Mouse (Mus musculus): ENCODE data around the gene Rchy1. TPM values are rescaled to one million over a fixed set of nuclear protein-coding genes. Genes with fewer than 3 reads are reported as not detected.
"Not testable (repeated sequence)": the region's sequence is repeated elsewhere in the genome, so short reads cannot be mapped to it uniquely, and the experiment has no call there.

Gene Rchy1
- polyA plus RNA-seq, 1 experiment = 48.8 TPM

DNA sequence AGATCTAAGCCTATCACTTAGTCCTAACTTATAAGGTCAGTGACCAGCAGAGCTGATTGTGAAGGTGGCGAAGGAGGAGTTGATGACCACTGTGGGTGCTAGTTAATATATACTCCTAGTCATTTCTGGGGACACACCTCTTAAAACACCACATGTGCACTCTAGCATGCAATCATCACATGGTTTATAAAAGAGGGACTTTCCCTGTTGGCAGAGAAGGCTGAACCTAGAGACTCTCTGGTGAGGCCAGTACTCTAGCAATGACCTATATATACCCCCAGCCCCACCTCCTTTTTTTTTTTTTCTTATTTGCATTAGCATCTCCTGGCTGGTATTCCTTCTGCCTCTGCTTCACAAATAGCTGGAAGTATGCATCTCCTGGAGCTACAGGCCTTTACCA, 1.5 kb downstream of the Rchy1 start:
- peaks cover 18% of the 10 kb centered on the region for H3K4me1 ChIP-seq (ENCODE audit: control insufficient read depth, insufficient read depth, low read length)
- peak overlapping the region; percentile 93 for H3K27ac ChIP-seq (ENCODE audit: insufficient read depth, low read depth, low read length)
- TF ChIP-seq POLR2A (IDR thresholded peaks at IDR 0.05; ENCODE audit: borderline replicate concordance, low read depth, low read length) (no peak), CTCF (IDR thresholded peaks at IDR 0.05; ENCODE audit: low read depth, low read length) (no peak)
- H3K4me3 ChIP-seq (ENCODE audit: insufficient read depth, low read length) = peak overlapping the region; percentile 81

- H3K4me1 ChIP-seq (ENCODE audit: control insufficient read depth, insufficient read depth, low read length) = peaks cover 18% of the 10 kb centered on the region
- peak overlapping the region; percentile 54 for H3K4me3 ChIP-seq (ENCODE audit: insufficient read depth, low read length)
- TF ChIP-seq POLR2A (IDR thresholded peaks at IDR 0.05; ENCODE audit: borderline replicate concordance, low read depth, low read length) (no peak), CTCF (IDR thresholded peaks at IDR 0.05; ENCODE audit: low read depth, low read length) (no peak)
- peak overlapping the region; percentile 93 for H3K27ac ChIP-seq (ENCODE audit: insufficient read depth, low read depth, low read length)
Observed at GRCm38 (mm10) chr5:91960606-91961254, 2.1 kb downstream of the Rchy1 start.

DNA sequence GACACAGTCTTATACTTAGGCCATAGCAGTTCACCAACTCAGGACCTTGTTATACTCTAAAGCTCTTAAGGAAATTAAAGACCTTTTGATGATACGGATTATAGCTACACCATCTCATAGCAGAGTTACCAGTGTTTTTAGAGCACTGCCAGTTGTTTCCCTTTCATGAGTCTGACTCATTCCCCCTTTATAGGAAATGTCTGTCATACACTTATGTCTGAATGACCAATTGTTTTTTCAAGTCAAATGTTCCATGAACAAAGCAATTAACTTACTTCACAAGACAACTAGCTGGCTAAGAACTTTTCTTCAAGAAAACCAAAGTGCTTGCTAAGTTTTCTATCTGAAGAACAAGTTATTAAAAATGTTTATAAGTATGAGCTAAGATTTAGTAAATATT, 2.9 kb downstream of the Rchy1 start:
- no peak for TF ChIP-seq POLR2A (IDR thresholded peaks at IDR 0.05; ENCODE audit: borderline replicate concordance, low read depth, low read length)
- no peak for TF ChIP-seq CTCF (IDR thresholded peaks at IDR 0.05; ENCODE audit: low read depth, low read length)
- Histone ChIP-seq H3K27ac (ENCODE audit: insufficient read depth, low read depth, low read length) (peak overlapping the region; percentile 93), H3K4me3 (ENCODE audit: insufficient read depth, low read length) (no peak overlapping the region), H3K4me1 (ENCODE audit: control insufficient read depth, insufficient read depth, low read length) (peaks cover 18% of the 10 kb centered on the region)

DNA sequence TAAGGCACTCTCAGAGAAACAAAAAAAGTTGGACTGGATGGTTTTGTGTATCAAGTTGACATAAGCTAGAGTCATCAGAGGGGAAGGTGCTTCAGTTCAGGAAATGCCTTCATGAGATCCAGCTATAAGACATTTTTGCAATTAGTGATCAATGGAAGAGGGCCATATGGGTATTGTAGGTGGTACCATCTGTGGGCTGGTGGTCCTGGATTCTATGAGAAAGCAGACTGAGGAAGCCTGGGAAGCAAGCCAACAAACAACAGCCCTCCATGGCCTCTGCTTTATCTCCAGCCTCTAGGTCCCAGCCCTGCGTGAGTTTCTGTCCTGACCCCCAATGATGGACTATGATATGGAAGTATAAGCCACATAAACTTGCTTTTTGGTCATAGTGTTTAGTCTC, 3.8 kb downstream of the Rchy1 start:
- Histone ChIP-seq H3K27ac (ENCODE audit: insufficient read depth, low read depth, low read length) (no peak overlapping the region), H3K4me3 (ENCODE audit: insufficient read depth, low read length) (no peak overlapping the region), H3K4me1 (ENCODE audit: control insufficient read depth, insufficient read depth, low read length) (peaks cover 20% of the 10 kb centered on the region)
- no peak for TF ChIP-seq CTCF (IDR thresholded peaks at IDR 0.05; ENCODE audit: low read depth, low read length)
- TF ChIP-seq POLR2A (IDR thresholded peaks at IDR 0.05; ENCODE audit: borderline replicate concordance, low read depth, low read length) = no peak

- Histone ChIP-seq H3K4me3 (ENCODE audit: insufficient read depth, low read length) (no peak overlapping the region), H3K4me1 (ENCODE audit: control insufficient read depth, insufficient read depth, low read length) (peaks cover 20% of the 10 kb centered on the region), H3K27ac (ENCODE audit: insufficient read depth, low read depth, low read length) (no peak overlapping the region)
- TF ChIP-seq POLR2A (IDR thresholded peaks at IDR 0.05; ENCODE audit: borderline replicate concordance, low read depth, low read length) (no peak), CTCF (IDR thresholded peaks at IDR 0.05; ENCODE audit: low read depth, low read length) (no peak)
Observed at GRCm38 (mm10) chr5:91956991-91957760, 5.7 kb downstream of the Rchy1 start.

DNA sequence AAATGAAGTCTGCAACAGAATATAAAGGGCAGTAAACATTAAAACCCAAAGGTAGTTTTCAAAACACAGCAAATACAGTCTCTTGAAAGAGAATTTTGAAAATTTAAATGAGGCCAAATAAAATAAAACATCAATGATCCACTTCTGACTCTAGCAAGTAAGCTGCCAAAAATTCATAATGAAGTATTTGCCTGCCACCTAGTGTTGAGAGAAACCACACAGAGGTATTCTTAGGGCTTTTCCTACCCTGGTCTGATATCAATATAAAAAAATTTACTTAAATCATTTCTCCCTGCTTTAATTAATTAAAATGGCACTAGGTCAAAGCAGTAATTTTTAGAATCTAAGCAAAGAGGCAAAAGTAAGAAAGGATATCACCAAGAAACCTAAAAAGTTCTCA, 11.5 kb downstream of the Rchy1 start:
- TF ChIP-seq CTCF (IDR thresholded peaks at IDR 0.05; ENCODE audit: low read depth, low read length) = no peak
- TF ChIP-seq POLR2A (IDR thresholded peaks at IDR 0.05; ENCODE audit: borderline replicate concordance, low read depth, low read length) = no peak
- Histone ChIP-seq H3K4me3 (ENCODE audit: insufficient read depth, low read length) (no peak overlapping the region), H3K4me1 (ENCODE audit: control insufficient read depth, insufficient read depth, low read length) (peaks cover 4% of the 10 kb centered on the region; the same call in 1 of the 2 replicates)

GRCm38 (mm10) chr5:91949441-91949840, 13.4 kb downstream of the Rchy1 start:
- Histone ChIP-seq H3K4me1 (ENCODE audit: control insufficient read depth, insufficient read depth, low read length) (0 out of 2 replicates have a peak, but pooled peaks cover 2% of the 10 kb centered on the region), H3K4me3 (ENCODE audit: insufficient read depth, low read length) (no peak overlapping the region), H3K27ac (ENCODE audit: insufficient read depth, low read depth, low read length) (no peak overlapping the region)
- TF ChIP-seq POLR2A (IDR thresholded peaks at IDR 0.05; ENCODE audit: borderline replicate concordance, low read depth, low read length) (no peak), CTCF (IDR thresholded peaks at IDR 0.05; ENCODE audit: low read depth, low read length) (no peak)

More for the DNA sequence above, 11.5 kb downstream of the Rchy1 start:
- no peak overlapping the region for H3K27ac ChIP-seq (ENCODE audit: insufficient read depth, low read depth, low read length)

GRCm38 (mm10) chr5:91947008-91947407, 15.9 kb downstream of the Rchy1 start:
- no peak for TF ChIP-seq POLR2A (IDR thresholded peaks at IDR 0.05; ENCODE audit: borderline replicate concordance, low read depth, low read length)
- TF ChIP-seq CTCF (IDR thresholded peaks at IDR 0.05; ENCODE audit: low read depth, low read length) = no peak
- Histone ChIP-seq H3K27ac (ENCODE audit: insufficient read depth, low read depth, low read length) (no peak overlapping the region), H3K4me1 (ENCODE audit: control insufficient read depth, insufficient read depth, low read length) (0 out of 2 replicates have a peak, but pooled peaks cover 2% of the 10 kb centered on the region), H3K4me3 (ENCODE audit: insufficient read depth, low read length) (no peak overlapping the region)

DNA sequence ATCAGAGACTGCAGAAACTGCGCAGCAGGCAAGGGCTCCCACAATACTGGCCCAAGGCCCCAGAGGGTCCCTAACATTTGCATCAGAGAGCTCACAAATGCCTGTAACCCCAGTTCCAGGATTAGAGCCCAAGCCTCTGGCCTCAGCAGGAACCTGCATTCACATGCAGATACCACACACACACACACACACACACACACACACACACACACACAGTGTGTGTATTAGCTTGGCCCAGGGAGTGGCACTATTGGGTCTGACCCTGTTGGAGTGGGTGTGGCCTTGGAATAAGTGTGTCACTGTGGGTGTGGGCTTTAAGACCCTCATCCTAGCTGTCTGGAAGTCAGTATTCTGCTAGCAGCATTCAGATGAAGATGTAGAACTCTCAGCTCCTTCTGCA, 17.3 kb downstream of the Rchy1 start:
- H3K4me1 ChIP-seq (ENCODE audit: control insufficient read depth, insufficient read depth, low read length); H3K27ac ChIP-seq (ENCODE audit: insufficient read depth, low read depth, low read length); H3K4me3 ChIP-seq (ENCODE audit: insufficient read depth, low read length): not testable (repeated sequence)

GRCm38 (mm10) chr5:91913231-91913630, 49.6 kb downstream of the Rchy1 start:
- H3K4me1 ChIP-seq (ENCODE audit: control insufficient read depth, insufficient read depth, low read length) = no peaks in the 10 kb centered on the region
- H3K27ac ChIP-seq (ENCODE audit: insufficient read depth, low read depth, low read length) = no peak overlapping the region
- no peak for TF ChIP-seq POLR2A (IDR thresholded peaks at IDR 0.05; ENCODE audit: borderline replicate concordance, low read depth, low read length)
- TF ChIP-seq CTCF (IDR thresholded peaks at IDR 0.05; ENCODE audit: low read depth, low read length) = no peak
- H3K4me3 ChIP-seq (ENCODE audit: insufficient read depth, low read length) = no peak overlapping the region

All from bone marrow macrophage, adult 2 months (primary cell).